Mouse (Mus musculus) bone marrow macrophage, adult 2 months (primary cell): Measurements from ENCODE around the gene Btbd16. TPM values are rescaled to one million over a fixed set of nuclear protein-coding genes. Genes with fewer than 3 reads are reported as not detected.

ENCODE experiments used
- H3K27ac ChIP-seq: 2 replicates; pipeline ENCODE4 v1.5.1; 2012; ENCODE audit warnings: low read depth, low read length; ENCODE audit not compliant: insufficient read depth
- H3K4me1 ChIP-seq: 2 replicates; pipeline ENCODE4 v1.6.1; 2012; ENCODE audit warnings: low read length; ENCODE audit not compliant: control insufficient read depth, insufficient read depth
- H3K4me3 ChIP-seq: 2 replicates; pipeline ENCODE4 v1.5.1; 2012; ENCODE audit warnings: mild to moderate bottlenecking, low read length, moderate library complexity; ENCODE audit not compliant: insufficient read depth
- CTCF ChIP-seq: IDR thresholded peaks from 2 replicates; pipeline ENCODE4 v1.5.1; 2012; ENCODE audit warnings: low read depth, mild to moderate bottlenecking, low read length, moderate library complexity
- POLR2A ChIP-seq: IDR thresholded peaks from 2 replicates; pipeline ENCODE4 v1.6.1; 2012; ENCODE audit warnings: mild to moderate bottlenecking, low read depth, low read length, borderline replicate concordance
- polyA plus RNA-seq: library from polyadenylated mRNA; stranded (reverse); fragments of >200 nt; gene quantifications from 2 replicates; pipeline ENCODE4 v1.2.4, GENCODE M21; 2012; ENCODE audit not compliant: missing spikeins, insufficient read depth, insufficient read length

Gene Btbd16
- polyA plus RNA-seq, 1 experiment, result not detected

GRCm38 (mm10) chr7:130810238-130810637 is 36.4 kb downstream of the Btbd16 start:
- H3K27ac ChIP-seq, result no peak overlapping the region
- H3K4me1 ChIP-seq, result peaks cover 5% of the 10 kb centered on the region
- TF ChIP-seq POLR2A (no peak), CTCF (no peak)

GRCm38 (mm10) chr7:130812407-130812806 is 38.5 kb downstream of the Btbd16 start:
- Histone ChIP-seq H3K4me1 (peaks cover 13% of the 10 kb centered on the region), H3K27ac (no peak overlapping the region), H3K4me3 (no peak overlapping the region)
- no peak for TF ChIP-seq POLR2A
- no peak for TF ChIP-seq CTCF

More at GRCm38 (mm10) chr7:130810238-130810637, 36.4 kb downstream of the Btbd16 start:
- H3K4me3 ChIP-seq, result no peak overlapping the region

GRCm38 (mm10) chr7:130815601-130816000 is 41.7 kb downstream of the Btbd16 start:
- TF ChIP-seq POLR2A (no peak), CTCF (no peak)
- no peak overlapping the region for H3K27ac ChIP-seq
- peaks cover 14% of the 10 kb centered on the region for H3K4me1 ChIP-seq
- H3K4me3 ChIP-seq, result no peak overlapping the region

- no peak overlapping the region for H3K27ac ChIP-seq
- peaks cover 14% of the 10 kb centered on the region for H3K4me1 ChIP-seq
- 0 out of 2 replicates have a peak overlapping the region, but pooled peaks have one; percentile 7 for H3K4me3 ChIP-seq
- TF ChIP-seq CTCF (no peak), POLR2A (no peak)
Observed at GRCm38 (mm10) chr7:130816243-130816642, 42.4 kb downstream of the Btbd16 start.

- H3K27ac ChIP-seq, result no peak overlapping the region
- TF ChIP-seq CTCF, result no peak
- TF ChIP-seq POLR2A, result no peak
- no peak overlapping the region for H3K4me3 ChIP-seq
- H3K4me1 ChIP-seq, result peaks cover 14% of the 10 kb centered on the region
Observed at GRCm38 (mm10) chr7:130818813-130819212, 44.9 kb downstream of the Btbd16 start.

GRCm38 (mm10) chr7:130819624-130820023 is 45.8 kb downstream of the Btbd16 start:
- Histone ChIP-seq H3K4me1 (peaks cover 14% of the 10 kb centered on the region), H3K27ac (no peak overlapping the region), H3K4me3 (no peak overlapping the region)
- TF ChIP-seq CTCF, result no peak
- no peak for TF ChIP-seq POLR2A

GRCm38 (mm10) chr7:130823992-130824391 is 50.1 kb downstream of the Btbd16 start:
- Histone ChIP-seq H3K27ac (no peak overlapping the region), H3K4me1 (peaks cover 2% of the 10 kb centered on the region; the same call in 1 of the 2 replicates), H3K4me3 (no peak overlapping the region)
- no peak for TF ChIP-seq POLR2A
- no peak for TF ChIP-seq CTCF

- Histone ChIP-seq H3K4me1 (no peaks in the 10 kb centered on the region), H3K27ac (no peak overlapping the region), H3K4me3 (no peak overlapping the region)
- TF ChIP-seq POLR2A, result no peak
- no peak for TF ChIP-seq CTCF
Observed at GRCm38 (mm10) chr7:130826343-130826742, 52.5 kb downstream of the Btbd16 start.

- H3K4me1 ChIP-seq, result no peaks in the 10 kb centered on the region
- no peak overlapping the region for H3K27ac ChIP-seq
- no peak overlapping the region for H3K4me3 ChIP-seq
- TF ChIP-seq POLR2A (no peak), CTCF (0 out of 2 replicates have a peak, but pooled peaks have one; percentile 25)
Observed at GRCm38 (mm10) chr7:130827431-130827830, 53.6 kb downstream of the Btbd16 start.

GRCm38 (mm10) chr7:130827844-130828403 is 54.1 kb downstream of the Btbd16 start:
- TF ChIP-seq CTCF (no peak), POLR2A (no peak)
- Histone ChIP-seq H3K4me3 (no peak overlapping the region), H3K4me1 (no peaks in the 10 kb centered on the region), H3K27ac (no peak overlapping the region)
